Mouse (Mus musculus) kidney, postnatal 36 days (tissue): ENCODE data around the gene Msh4.

Experiments used
- DNase-seq, 2 experiments: peaks; one replicate each; pipeline ENCODE4 v3.0.0; 2021 to 2022; ENCODE audit warnings: mixed read lengths in 2 of 2

The Msh4 gene

DNA sequence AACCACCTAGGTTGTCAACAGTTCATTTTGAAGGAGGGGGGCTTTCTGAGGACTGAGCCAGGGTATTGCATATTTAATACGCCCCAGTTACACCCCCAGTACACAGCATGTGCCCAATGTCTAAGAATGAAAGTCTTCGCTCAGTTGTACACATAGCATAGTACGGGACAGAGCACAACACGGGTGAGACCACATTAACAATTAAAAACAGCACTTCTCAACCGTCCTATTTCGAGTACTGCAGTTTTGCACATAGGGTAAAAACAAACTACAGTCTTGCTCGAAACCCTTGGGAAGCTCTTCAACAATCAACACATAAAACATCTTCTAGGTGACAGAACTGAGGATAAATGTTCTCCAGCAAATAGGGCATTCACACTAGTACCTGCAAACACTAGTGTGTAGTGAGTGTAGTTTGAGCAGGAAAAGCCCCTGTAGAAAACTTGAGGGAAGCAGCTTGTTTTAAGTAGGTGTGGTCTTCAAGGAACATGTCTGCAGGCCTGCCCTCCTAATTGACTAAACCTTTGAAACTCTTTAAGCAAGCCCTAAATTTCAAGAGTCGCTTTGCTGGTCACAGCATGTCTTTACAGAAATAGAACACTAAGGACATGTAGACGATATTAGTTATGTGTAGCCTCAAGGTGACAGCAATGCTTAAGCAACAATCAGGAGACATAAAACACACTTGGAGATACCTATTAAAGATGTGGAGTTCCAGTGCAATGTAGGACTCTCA lies at the start of gene Msh4:
TSS of gene Msh4 (minus strand) at position 3 of the 736 bp plus-strand sequence.
- DNase-seq = no peak

DNA sequence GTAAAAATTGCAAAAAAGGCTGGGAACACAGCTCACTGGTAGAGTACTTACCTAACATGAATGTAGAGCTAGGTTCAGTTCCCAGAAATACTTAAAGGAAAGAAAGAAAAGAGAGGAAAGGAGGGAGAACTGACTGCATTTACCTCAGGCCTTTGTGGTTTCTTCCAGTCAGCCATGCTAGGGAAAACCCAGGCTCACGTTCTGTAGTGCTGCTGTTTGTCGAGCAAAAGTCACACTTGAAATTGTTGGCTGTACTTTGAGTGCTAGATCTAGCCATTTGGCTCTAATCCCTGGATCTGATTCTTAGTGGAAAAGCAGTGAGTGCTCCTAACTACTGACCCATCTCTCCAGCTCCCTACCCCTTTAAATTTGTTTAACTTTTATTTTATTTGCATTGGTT lies 42.2 kb upstream of the Msh4 start:
- DNase-seq = peak in 1 of 2 experiments; percentile 49

DNA sequence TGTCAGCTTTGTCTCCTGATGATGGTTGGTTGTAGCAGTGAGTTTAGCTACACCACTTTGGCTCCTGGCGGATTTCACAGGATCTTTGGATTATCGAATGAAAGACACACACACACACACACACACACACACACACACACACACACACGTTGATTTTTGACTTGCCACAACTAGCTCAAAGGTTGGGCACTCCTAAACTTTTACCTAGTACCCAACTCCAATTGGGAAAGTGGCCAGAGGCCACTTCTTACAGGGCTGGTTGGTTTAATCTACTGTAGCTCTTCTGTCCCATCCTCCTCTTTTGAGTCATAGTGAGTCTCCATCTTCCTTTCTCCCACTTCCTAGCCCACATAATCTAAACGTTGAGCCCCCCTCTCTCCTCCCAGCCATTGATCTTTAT lies 41.3 kb upstream of the Msh4 start:
- no peak for DNase-seq

DNA sequence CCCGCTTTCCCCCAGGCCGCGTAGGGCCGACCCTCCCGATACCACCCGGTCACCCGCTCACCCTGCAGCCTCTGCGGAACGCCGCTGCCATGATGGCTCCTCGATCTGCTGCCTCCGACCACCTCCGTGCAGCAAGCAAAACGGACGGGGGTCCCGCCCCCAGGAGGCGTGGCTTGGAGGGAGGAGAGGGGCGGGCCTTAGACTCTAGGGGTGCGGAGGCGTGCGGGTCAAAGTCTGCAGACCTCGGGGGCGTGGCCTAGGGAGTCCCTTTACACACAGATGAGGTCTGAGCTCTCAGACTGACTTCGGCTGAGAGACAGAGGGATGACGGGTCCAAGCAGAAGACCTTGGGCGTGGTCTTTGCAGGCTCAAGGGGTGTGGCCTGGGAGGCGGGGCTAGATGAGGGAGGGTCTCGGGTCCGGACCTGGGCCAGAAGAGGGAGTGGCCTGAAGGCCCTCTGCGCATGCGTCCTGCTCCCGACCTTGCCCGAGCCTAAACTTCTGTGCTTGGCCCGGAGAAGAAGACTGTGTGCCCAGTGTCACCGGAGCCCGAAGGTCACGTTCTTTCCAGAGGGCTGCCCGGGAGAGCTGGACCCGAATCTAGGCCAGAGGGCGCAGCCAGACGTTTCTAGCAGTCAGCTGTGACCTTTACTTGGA lies 38.5 kb upstream of the Msh4 start, which contains the start of gene Acadm:
TSS of gene Acadm (minus strand) at position 298 of the 656 bp plus-strand sequence.
- peak; percentile 99 for DNase-seq

DNA sequence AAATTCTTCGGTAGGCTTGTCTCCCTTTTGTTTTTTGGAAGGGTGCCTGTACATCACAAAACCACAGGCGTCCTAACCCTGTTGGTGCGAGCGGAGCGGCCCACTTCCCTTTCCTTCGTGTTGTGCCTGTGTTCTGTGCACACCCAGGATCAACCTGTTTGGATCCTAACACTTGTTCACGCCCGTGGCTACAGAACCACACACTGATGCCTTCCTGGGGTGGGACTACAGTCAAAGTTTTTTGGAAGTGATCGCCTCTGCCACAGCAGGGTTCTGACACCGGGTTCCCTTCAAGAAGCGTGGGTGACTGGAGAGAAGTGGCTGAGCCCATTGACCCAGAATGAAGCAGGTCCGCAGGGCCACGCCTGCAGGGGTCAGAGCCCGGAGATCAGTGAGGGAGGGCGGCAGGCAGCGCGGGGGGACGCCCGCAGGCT lies 38.0 kb upstream of the Msh4 start:
- no peak for DNase-seq

DNA sequence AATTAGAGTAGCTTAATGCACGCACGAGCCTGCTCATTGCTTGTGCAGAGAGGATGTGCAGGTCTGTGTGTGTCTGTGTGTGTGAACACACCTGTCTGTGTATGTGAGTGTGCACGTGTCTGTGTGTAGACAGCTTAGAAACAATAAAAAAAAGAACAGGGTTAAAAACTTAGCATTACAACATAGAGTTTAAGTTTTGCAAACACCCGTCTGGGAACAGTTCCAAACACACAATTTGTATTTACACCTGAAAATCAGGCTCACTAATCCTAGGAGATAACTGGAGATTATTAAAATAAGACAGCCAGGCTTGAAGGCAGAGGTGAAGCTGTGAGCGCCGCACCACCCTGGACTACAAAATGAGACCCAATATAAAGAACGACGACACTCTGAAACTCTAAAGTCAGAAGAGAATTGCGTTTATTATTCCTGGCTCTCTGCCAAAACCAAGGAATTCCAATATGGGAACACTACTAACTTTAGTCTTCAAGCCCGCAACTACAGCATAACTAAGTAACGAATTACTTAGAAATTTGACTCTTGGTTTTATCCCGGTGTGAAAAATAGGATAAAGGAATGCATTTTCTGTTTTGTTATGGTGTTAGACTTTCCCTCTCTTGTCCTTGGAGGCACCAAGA lies 37.2 kb upstream of the Msh4 start:
- peak in 1 of 2 experiments; percentile 43 for DNase-seq

DNA sequence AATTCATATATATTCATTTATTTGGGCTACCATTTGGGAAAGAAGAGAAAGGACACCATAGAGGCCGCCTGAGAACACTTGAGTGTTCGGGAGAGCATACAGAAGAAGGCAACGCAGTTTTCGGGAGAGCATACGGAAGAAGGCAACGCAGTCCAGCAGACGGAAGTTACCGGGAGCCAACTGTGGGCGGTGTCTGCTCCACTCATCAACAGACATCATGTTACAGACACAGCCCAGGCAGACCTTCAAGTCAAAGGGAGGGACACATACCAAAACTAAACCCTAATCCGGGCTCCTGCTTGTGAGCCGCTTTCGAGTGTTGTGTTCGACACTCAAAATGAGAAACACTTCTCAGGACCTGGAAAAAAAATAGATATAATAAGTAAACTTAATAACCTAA lies 35.7 kb upstream of the Msh4 start:
- DNase-seq = no peak

DNA sequence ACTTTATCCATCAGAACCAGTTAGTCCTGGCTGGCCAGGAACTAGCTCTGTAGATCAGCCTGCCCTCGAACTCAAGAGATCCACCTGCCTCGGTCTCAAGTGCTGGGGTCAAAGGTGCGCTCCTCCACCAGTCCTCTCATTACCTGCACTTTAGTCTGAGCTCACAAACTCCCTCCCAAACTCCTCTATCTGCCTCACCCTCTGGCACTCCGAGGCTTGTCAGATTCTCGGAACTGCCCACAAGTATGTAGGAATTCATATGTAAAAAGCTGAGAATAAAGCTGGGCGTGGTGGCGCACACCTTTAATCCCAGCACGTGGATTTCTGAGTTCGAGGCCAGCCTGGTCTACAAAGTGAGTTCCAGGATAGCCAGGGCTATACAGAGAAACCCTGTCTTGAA lies 34.5 kb upstream of the Msh4 start:
- peak in 1 of 2 experiments; percentile 25 for DNase-seq

DNA sequence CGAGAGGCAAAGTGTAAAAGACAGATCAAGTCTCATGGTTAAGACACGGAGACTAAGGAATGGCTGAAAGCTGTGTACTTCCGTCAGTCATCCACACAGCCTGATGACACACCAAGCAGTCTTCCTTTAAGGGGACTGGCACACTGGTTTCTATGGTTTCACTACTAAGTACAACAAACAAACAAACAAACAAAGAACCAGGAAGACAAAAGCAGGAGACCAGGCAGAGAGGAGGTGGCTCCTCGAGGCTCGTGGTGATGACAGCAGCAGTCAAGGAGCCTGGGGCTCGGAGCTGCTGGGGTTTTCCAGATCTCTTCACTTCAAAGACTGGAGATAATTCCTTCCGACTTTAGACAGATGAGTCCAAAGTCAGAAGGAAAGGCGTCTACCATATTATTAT lies 34.1 kb upstream of the Msh4 start:
- DNase-seq = no peak

DNA sequence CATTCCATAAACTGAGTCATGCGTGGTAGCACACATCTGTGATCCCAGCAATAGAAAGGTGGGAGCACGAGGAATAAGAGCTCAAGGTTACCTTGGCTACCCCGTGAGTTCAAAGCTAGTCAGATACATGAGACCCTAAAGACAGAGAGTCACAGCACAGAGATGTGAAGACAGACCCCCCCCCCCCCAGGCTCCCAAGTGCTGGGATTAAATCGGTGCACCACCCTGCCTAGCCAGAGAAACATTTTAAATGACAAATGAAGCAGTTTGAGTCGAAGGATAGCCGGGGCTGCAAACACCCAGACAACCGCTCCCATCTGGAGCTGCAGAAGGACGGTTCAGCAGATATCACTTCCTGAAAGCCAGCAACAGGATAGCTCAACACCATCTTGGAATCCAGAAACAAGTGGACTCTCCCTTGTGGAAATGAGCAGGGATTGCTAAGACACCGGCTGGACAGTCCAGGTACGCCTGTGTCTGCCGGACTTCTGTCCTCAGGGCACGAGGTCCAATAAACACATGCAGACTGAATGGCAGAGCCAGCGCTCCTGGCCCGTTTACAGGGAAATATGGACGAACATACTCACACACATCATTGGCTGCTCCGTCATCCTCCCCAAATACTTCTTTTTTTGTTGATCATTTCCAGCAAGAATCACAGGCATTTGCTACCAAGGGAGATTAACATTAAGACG lies 31.3 kb upstream of the Msh4 start:
- DNase-seq = peak; percentile 67 to 70

DNA sequence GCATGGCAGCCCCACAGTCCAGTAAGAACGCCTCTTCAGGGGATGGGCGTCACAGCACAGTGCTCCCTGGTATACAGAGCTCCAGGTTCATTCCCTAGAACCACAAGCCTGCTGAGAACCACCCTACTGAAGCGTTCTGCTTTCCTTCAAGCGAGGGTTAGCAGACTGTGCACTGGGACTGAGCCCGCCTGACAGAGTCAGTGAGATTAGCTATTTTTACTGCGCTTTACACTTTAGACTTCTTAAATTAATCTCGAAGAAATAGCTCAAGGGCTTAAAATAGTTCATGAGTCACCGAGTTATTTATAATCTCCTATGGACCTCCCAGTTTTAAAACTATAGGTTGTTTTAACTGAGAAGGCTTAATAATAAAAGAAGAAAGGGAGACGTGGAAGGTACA lies 29.9 kb upstream of the Msh4 start:
- DNase-seq = no peak

DNA sequence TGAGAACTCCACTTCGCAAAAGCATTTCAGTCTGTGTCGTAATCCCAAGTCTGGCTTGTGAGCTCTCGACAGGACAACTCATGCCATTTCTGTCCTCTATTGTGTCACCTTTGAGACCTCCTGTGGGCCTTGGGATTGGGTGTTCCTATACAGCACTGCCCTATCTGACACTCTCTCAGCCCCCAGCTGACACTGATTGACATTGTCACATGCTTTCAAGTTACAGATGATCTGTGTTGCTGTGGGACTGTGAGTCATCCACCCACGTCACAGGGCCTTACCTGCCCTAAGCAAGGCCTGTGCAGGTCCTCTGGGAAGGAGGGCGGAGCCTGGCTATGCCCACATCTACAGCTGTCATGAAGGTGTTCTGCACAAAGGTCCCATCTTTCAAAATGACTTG lies 26.5 kb upstream of the Msh4 start:
- DNase-seq = no peak

DNA sequence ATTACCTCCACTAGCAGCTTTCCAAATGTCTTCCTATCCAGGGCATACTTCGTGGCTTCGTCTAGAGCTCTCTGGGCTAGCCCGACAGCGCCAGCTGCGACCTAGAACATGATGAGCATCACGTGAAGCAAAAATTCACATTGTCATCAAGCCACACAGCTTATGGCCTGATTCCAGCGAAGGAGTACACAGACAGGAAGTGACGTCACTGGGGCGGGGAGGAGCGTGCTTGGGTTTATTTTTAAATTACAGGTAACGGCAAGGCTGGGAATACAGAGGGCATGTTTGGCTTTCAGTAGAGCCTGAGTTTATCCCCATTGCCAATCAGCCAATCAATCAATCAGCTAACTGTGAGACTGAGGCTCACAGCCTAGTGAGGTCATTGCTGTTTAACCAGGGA lies 23.6 kb upstream of the Msh4 start:
- no peak for DNase-seq

DNA sequence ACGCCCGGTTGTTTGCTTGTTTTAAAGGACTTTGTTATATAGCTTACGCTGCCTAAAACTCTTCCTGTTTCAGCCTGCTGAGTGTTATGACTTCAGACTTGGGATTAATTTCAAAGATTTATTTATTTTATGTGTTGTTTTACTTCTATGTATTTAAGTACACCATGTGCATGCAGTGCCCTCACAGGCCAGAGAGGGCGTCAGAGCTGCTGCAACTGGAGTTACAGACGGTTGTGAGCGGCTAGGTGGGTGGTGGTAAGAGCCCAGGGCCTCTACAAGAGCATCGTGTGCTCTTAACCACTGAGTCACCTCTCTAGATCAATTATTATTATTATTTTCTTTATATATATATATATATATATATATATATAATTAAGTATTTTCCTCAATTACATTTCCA lies 20.4 kb upstream of the Msh4 start:
- DNase-seq = no peak

DNA sequence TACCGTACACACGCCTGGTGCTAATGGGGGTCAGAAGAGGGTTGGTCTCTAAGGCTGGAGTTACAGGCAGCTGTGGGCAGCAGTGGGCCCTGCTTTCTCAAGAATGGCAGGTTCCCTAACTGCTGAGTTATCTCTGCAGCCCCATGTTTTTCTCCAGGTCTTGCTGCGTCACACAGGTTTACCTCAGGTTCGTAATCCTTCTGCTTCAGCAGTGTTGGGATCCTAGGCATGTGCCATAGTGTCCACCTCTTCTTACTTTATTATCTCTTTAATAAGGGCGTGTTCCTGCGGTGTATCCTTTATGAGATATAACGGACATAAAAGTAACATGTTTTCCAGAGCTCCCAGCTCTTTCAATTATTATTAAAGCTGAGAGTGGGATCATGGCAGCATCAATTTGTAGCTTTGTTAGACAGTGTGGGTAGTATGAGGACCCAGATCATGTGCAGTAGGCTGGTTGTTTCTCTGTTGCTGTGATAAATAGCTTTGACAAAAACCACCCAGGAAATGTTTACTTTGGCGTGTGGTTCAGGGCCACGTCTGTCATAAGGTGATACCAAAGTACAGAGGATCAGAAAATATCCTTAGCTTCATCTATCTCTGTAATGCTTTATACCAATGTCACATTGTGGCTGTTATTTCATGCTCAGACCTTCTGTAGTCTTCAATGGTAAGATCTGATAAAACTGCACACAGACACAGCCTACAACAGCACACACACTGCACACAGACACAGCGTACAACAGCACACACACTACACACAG lies 15.4 kb upstream of the Msh4 start:
- DNase-seq = no peak

DNA sequence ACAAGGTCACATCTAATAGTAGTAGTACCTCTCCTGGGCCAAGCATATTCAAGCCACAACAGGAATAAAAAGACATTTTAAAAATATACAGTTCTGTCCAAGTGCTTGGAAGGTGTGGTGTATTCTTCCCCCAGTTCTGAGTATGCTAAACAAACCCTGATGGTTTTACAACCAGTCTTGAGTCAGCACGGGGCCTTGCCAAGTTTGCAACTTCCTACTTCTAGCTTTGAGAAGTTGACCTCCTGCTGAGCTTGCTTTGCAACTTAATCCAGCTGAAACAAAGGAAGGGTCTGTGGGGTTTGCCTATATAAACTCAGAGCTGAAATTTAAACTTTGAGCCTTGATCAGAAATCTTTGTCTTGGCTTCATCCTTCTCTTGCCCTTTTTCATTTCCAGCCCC lies 11.3 kb upstream of the Msh4 start:
- peak in 1 of 2 experiments; percentile 31 for DNase-seq

DNA sequence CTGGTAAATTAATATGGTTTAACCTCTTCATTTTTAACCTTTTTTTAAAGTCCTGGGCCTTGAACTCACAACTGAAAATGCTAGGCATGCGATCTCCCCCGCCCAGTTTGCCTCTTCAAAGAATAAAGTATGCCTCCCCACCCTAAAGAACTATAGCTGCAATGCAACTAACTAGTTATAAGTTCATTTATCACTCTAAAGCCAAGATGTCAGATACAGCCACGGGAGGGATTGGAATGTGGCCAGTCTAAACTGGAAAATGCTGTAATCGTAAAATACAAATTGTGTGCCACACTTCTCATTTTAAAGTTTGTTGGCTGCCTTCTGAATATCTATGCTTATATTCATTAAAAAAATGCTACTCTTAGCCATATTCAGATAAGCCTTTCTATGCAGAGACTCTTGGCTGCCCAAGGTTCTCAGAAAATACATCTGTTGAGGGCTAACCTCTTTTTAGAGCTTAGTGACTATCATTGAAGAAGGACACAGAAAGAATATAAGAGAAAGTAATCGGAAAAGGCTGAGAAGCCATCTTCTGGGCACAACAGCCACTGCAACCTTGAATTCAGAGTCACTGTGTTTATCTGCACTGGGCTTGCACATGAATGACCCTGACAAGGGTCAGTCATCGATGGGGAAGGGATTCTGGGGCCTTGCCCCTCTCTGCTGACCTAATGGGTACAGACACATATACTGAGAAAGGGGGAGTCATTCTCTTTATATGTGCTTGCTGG lies 7.7 kb upstream of the Msh4 start:
- no peak for DNase-seq

DNA sequence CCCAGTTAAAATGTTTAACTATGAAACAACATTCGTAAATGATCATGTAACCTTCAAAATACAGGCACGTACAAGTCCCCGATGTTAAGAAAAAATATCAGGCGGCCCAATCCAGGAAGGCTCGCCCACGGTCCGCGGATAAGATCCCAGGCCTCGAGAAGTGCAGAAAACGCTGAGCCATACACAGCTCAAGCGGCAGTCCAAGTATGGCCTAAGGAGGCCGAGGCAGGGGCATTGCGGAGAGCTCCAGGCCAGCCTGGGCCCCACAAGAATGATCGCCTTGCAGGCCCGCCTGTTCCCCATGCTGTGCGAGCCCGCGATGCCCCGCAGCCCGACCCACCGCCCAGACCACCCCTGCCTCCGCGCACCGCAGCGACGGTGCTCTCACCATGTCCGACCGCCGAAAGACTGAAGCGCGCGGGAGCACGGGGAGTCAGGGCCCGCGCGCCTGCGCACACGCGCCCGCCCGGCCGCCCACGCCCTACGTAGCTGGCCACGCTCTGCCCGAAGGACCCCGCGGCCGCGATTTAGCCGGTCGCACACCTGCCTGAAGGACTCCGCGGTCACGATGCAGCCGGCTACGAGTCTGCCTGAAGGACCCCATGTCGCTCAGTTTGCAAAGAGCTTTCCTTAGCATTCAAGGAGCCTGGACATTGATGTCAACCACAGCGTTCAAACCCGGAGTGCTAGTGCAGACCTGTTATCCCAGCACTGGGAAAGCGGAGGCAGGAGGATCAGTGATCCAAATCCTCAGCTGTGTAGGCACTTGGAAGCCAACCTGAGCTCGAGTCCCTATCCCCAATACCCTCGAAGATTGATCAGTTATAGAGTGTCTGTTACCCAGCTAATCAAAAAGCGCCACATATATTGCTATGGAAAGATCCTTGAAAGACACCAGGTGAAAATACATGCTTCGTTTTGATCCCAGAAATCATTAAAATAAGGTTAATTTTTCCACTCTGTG lies 6.9 kb upstream of the Msh4 start, which contains the start of gene Rabggtb:
TSS of gene Rabggtb (minus strand) at position 464 of the 964 bp plus-strand sequence.
- peak; percentile 95 to 96 for DNase-seq

DNA sequence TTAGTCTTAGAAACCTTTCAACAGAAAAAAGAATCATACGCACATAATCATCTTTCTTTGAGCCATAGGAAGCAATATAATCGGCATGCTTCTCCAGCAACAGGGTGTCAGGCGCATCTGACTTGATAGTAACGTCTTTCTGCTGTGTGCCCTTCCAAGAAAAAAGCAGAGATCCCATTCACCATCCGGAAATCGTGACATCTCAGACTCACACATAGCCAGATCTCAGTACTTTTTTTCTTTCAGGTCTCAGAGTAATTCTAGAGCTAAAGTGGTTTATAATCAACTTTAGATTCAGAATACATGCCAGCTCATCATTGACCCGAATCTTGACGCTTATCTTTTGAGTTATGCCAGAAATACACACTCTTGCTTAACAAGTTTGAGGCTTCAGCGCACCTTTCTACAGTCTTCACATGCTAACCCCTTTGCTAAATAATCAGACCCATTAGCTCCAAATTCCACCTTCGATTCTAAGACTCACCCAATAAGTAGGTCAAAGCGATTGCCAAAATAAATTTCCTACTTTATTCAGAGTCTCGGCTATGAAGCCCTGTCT lies 6.0 kb upstream of the Msh4 start:
- peak in 1 of 2 experiments; percentile 35 for DNase-seq
